Mouse (Mus musculus) CH12.LX (cell line): ENCODE data around the gene Npcd.

Source experiments
- CTCF ChIP-seq, 2 experiments: IDR thresholded peaks in 1 of 2; conservative IDR thresholded peaks in 1 of 2; 2 replicates each; pipeline ENCODE4 v1.5.1; 2011 to 2012; ENCODE audit warnings: low read depth in 2 of 2, low read length in 2 of 2, improper control_type of control experiment in 1 of 2, inconsistent platforms in 1 of 2, mild to moderate bottlenecking in 1 of 2, moderate library complexity in 1 of 2
- ELF1 ChIP-seq: IDR thresholded peaks from 2 replicates; pipeline ENCODE4 v1.6.1; 2014; ENCODE audit warnings: low read depth, mild to moderate bottlenecking, inconsistent platforms, low read length, improper control_type of control experiment
- EP300 ChIP-seq: IDR thresholded peaks from 2 replicates; pipeline ENCODE4 v1.6.1; 2011; ENCODE audit warnings: low read length, improper control_type of control experiment
- GABPA ChIP-seq: IDR thresholded peaks from 2 replicates; pipeline ENCODE4 v1.6.1; 2012; ENCODE audit warnings: low read depth, low read length, improper control_type of control experiment, inconsistent platforms; ENCODE audit not compliant: insufficient replicate concordance
- NRF1 ChIP-seq: IDR thresholded peaks from 2 replicates; pipeline ENCODE4 v1.6.1; 2014; ENCODE audit warnings: low read depth, mild to moderate bottlenecking, inconsistent platforms, low read length, improper control_type of control experiment, moderate library complexity
- POLR2A ChIP-seq: IDR thresholded peaks from 2 replicates; pipeline ENCODE4 v1.6.1; 2011; ENCODE audit warnings: low read depth, mild to moderate bottlenecking, improper control_type of control experiment, low read length
- RAD21 ChIP-seq: IDR thresholded peaks from 2 replicates; pipeline ENCODE4 v1.6.1; 2011; ENCODE audit warnings: low read depth, mild to moderate bottlenecking, low read length, improper control_type of control experiment, moderate library complexity
- RCOR1 ChIP-seq: conservative IDR thresholded peaks from 2 replicates; pipeline ENCODE4 v1.6.1; 2012; ENCODE audit warnings: low read depth, mild to moderate bottlenecking, inconsistent platforms, low read length, improper control_type of control experiment
- USF2 ChIP-seq: conservative IDR thresholded peaks from 2 replicates; pipeline ENCODE4 v1.6.1; 2011; ENCODE audit warnings: low read depth, low read length, improper control_type of control experiment
- ZNF384 ChIP-seq: IDR thresholded peaks from 2 replicates; pipeline ENCODE4 v1.6.1; 2012; ENCODE audit warnings: low read depth, low read length, improper control_type of control experiment, inconsistent platforms

- TF ChIP-seq RAD21, result no peak
- no peak for TF ChIP-seq RCOR1
- no peak for TF ChIP-seq ZNF384
- TF ChIP-seq ELF1, result no peak
- peak; percentile 24; the same call in 1 of the 2 replicates for TF ChIP-seq POLR2A
- no peak for TF ChIP-seq USF2
- TF ChIP-seq EP300, result no peak
- TF ChIP-seq CTCF (conservative IDR thresholded peaks at IDR 0.05 in 1 of 2, IDR thresholded peaks at IDR 0.05 in 1 of 2; ENCODE audit: low read depth in 2 of 2, low read length in 2 of 2), result no peak
- TF ChIP-seq GABPA, result no peak
- TF ChIP-seq NRF1, result no peak
These were observed 29.5 kb downstream of the Npcd start, which contains the start of gene Nptxr for GRCm38 (mm10) chr15:79804352-79805071.
